Mouse (Mus musculus) midbrain, embryonic 14.5 days (tissue): ENCODE results near the gene Gtf3c1. TPM values are rescaled to one million over a fixed set of nuclear protein-coding genes. Genes with fewer than 3 reads are reported as not detected.

Experiments
- ATAC-seq: fragments of 200-750 bp; cut with Nextera tagmentation; 2 replicates; pipeline ENCODE4 v1.8.0; 2017; ENCODE audit warnings: moderate number of reproducible peaks, moderate library complexity; ENCODE audit not compliant: low FRiP score, low TSS enrichment
- DNase-seq: peaks from one replicate; pipeline ENCODE4 v3.0.0-alpha.2; 2015
- H3K27ac ChIP-seq: fragments of 300-500 bp; sonication (generic); replicated peaks from 2 replicates; pipeline ENCODE4 v1.5.1; 2014; ENCODE audit warnings: mild to moderate bottlenecking, low read depth, low read length, moderate library complexity
- H3K27me3 ChIP-seq: fragments of 300-500 bp; sonication (generic); 2 replicates; pipeline ENCODE4 v1.6.1; 2014; ENCODE audit warnings: low read length, control low read depth, mixed read lengths; ENCODE audit not compliant: control insufficient read depth, insufficient read depth
- H3K36me3 ChIP-seq: fragments of 300-500 bp; sonication (generic); 2 replicates; pipeline ENCODE4 v1.6.1; 2014; ENCODE audit warnings: low read length, control low read depth; ENCODE audit not compliant: control insufficient read depth, insufficient read depth
- H3K4me1 ChIP-seq: fragments of 300-500 bp; sonication (generic); 2 replicates; pipeline ENCODE4 v1.6.1; 2014; ENCODE audit warnings: mild to moderate bottlenecking, antibody characterized with exemption, low read length, control low read depth; ENCODE audit not compliant: control insufficient read depth, insufficient read depth
- H3K4me2 ChIP-seq: fragments of 300-500 bp; sonication (generic); 2 replicates; pipeline ENCODE4 v1.6.1; 2014; ENCODE audit warnings: mild to moderate bottlenecking, low read length, moderate library complexity
- H3K4me3 ChIP-seq: fragments of 300-500 bp; sonication (generic); replicated peaks from 2 replicates; pipeline ENCODE4 v1.5.1; 2014; ENCODE audit warnings: low read depth, low read length
- H3K9ac ChIP-seq: fragments of 300-500 bp; sonication (generic); replicated peaks from 2 replicates; pipeline ENCODE4 v1.6.1; 2014; ENCODE audit warnings: mild to moderate bottlenecking, low read length, moderate library complexity
- H3K9me3 ChIP-seq: fragments of 300-500 bp; sonication (generic); 2 replicates; pipeline ENCODE4 v1.6.1; 2016; ENCODE audit warnings: low read length, control low read depth, mixed read lengths; ENCODE audit not compliant: control insufficient read depth
- WGBS: fragments of 180-500 bp; shearing (Covaris S2); extraction: QIAGEN DNeasy Blood & Tissue Kit; methylation state at CpG from one replicate; pipeline ENCODE4 v1.1.7; 2014; 5-methylcytosine and 5-hydroxymethylcytosine counted together
- polyA plus RNA-seq: library from polyadenylated mRNA; unstranded; fragments of >200 nt; fragmentation: Nextera tagmentation; extraction: Ambion mirVana; gene quantifications from 2 replicates; pipeline ENCODE4 v1.2.1, GENCODE M21; 2014

Gtf3c1 gene
- polyA plus RNA-seq, 1 experiment from 2014 or later: 47.1 TPM

DNA sequence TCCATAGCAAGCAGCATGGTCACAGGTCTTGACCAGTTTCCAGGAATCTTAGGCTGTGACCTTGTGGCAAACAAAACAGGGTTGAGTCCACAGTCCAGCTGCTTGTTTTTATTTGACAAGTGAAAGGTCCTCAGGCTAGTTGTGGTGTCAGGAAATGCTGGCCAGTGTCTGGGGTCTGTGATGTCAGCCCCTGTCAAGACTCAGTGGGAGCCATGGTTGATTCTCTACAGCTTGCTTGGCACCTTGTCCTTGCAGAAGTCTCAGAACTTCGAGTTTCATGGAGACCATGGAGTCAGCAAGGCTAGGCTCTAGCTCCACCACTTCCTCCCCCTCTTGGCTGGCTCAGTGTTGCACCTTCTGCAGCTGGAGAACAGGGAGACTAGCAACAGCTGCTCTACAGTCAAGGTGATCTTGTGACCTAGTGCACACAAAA is 33.7 kb upstream of the Gtf3c1 start:
- Histone ChIP-seq H3K9me3 (no peaks in the 10 kb centered on the region), H3K9ac (no peak overlapping the region), H3K36me3 (no peaks in the 10 kb centered on the region), H3K4me2 (no peak overlapping the region), H3K4me3 (no peak overlapping the region), H3K4me1 (no peaks in the 10 kb centered on the region), H3K27me3 (no peaks in the 10 kb centered on the region), H3K27ac (no peak overlapping the region)
- DNase-seq (no peak), ATAC-seq (no peak)
- 59% methylated on average over 1 of the region's 1 CpGs for WGBS

DNA sequence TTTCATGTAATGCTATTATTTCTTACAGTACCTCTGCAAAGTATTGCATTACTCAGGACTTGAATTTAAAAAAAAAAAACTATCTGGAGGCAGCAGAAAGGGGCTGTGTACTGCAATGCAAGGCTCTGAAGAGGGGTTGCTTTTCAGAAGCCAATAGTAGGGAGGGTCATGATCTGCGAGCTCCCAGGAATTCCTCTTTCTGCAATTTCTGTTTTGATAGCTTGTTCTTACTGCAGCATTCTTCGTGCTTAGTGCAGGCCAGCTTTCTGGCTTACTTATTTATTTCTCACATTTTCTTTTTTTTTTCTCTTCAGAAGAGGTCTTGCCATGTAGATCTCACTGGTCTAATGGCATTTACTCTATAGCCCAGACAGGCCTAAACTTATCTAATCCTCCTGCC is 32.9 kb upstream of the Gtf3c1 start:
- WGBS: 89% methylated on average over 2 of the region's 2 CpGs

DNA sequence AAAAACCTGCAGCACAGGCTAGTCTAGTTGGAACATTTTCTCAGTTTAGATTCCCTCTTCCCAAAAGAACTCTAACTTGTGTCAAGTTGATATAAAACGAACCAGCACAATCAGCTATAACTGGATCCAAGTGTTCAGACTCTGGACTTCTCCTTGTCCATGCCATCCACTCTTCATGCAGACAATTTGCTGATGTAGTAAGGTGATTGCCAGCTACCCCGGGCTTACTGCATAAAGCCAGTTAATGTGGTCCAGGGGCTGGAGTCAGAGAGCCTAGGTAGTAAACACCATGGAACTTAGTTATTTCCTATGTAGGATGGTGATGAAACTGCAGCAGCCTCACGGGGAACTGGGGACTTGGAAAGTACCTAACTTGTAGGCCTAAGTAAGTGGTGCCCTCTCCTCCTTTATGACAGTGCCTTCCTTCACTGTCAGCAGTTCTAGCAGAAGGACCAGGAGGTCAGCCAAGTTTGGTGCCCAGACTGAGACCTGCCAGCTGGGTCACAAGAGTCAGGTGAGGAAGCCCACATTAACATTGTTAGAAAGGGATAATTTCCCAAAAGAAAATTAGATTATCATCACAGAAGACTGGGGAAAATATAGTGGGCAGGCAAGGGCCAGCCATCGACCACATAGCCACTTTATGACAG is 28.9 kb upstream of the Gtf3c1 start:
- no peaks in the 10 kb centered on the region for H3K36me3 ChIP-seq
- no peak overlapping the region for H3K9ac ChIP-seq
- no peak overlapping the region for H3K4me2 ChIP-seq
- 0 out of 2 replicates have a peak, but pooled peaks cover 2% of the 10 kb centered on the region for H3K4me1 ChIP-seq
- H3K27ac ChIP-seq: no peak overlapping the region
- WGBS: 86% methylated on average over 4 of the region's 4 CpGs
- no peak overlapping the region for H3K4me3 ChIP-seq
- H3K9me3 ChIP-seq: no peaks in the 10 kb centered on the region
- no peak for DNase-seq
- ATAC-seq: no peak
- no peaks in the 10 kb centered on the region for H3K27me3 ChIP-seq

More for the DNA sequence above, 32.9 kb upstream of the Gtf3c1 start:
- H3K27me3 ChIP-seq: no peaks in the 10 kb centered on the region
- H3K9ac ChIP-seq: no peak overlapping the region
- no peaks in the 10 kb centered on the region for H3K36me3 ChIP-seq
- H3K27ac ChIP-seq: no peak overlapping the region
- H3K4me1 ChIP-seq: no peaks in the 10 kb centered on the region
- DNase-seq (no peak), ATAC-seq (no peak)
- no peak overlapping the region for H3K4me2 ChIP-seq
- H3K4me3 ChIP-seq: no peak overlapping the region
- no peaks in the 10 kb centered on the region for H3K9me3 ChIP-seq

DNA sequence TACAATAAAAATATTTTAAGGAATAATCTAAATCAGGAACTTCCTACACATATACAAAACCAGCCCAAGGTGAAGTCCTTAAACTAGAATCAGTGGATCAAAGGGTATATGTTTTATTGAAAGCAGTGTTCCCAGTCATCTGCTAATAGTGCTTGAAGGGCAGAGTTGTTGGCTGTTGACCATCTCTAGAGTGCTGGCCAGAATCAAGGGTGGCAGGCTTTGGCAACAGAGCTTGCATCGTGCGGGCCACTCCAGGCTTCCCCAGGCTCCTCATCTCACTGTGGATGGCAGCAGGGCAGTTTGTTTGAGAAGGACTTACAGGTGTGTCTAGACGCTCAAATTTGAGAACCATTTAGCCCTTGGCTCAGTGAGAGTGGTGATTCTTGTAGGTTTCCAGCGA is 26.2 kb upstream of the Gtf3c1 start:
- WGBS: 93% methylated on average over 4 of the region's 4 CpGs
- H3K36me3 ChIP-seq: no peaks in the 10 kb centered on the region
- no peak overlapping the region for H3K27ac ChIP-seq
- H3K4me3 ChIP-seq: no peak overlapping the region
- no peaks in the 10 kb centered on the region for H3K9me3 ChIP-seq
- DNase-seq: no peak
- no peak for ATAC-seq
- H3K4me2 ChIP-seq: no peak overlapping the region
- no peak overlapping the region for H3K9ac ChIP-seq
- no peaks in the 10 kb centered on the region for H3K27me3 ChIP-seq
- 0 out of 2 replicates have a peak, but pooled peaks cover 8% of the 10 kb centered on the region for H3K4me1 ChIP-seq

DNA sequence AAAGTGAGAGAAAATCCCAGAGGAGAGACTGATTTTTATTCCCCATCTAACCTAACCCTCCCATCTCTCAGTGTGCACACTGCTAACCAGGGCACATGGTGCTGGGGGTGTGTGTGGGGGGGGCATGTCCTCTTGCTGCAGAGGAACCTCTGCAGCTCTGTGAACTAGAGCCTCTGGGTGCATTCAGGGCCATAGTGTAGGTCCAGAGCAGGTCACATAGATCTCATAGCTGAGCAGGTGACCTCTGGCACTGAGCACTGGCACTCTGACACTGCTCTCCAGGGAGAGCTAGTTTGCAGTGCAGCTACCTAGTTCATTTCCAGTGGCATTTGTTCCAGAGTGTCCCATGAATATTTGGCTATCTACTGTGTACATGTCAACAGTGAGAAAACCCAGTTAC is 24.1 kb upstream of the Gtf3c1 start:
- DNase-seq: no peak
- ATAC-seq: no peak
- Histone ChIP-seq H3K9ac (no peak overlapping the region), H3K27me3 (no peaks in the 10 kb centered on the region), H3K4me2 (no peak overlapping the region), H3K27ac (no peak overlapping the region), H3K36me3 (no peaks in the 10 kb centered on the region), H3K9me3 (no peaks in the 10 kb centered on the region), H3K4me3 (no peak overlapping the region), H3K4me1 (0 out of 2 replicates have a peak, but pooled peaks cover 8% of the 10 kb centered on the region)

DNA sequence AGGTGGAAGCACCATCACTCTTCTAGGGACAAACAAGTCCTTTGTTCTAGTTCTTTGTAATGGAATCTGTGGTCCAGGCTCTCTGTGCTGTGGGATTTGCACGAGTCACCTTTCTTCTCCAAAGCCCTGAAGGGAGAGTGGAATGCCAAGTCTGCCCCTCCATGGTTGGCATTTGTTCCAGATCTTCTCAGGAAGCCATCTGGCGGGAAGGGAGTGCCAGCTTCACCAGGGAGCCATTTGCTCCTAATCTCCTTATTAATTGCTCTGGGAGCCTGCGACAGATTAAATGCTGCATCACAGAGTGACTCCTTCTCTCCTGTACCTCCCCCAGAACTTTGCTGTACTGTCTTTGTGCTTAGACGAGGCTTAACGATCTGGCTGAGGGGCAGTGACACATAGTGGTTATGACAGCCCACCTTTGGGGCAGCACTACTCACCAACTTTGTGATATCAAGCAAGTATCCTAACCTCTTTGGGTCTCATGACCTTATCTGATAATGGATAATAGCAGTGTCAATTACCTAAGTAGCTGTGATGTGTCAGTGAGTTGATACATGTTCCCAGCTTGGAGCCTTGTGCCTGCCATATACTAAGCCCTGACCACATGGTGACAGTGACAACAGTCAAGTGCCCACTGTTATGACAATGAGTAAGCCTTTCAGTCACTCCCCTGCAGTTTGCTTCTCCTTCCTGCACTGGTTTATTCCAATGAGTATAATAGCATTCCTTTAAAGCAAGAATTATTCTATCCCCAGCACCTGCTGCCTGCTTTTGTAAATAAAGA is 15.8 kb upstream of the Gtf3c1 start:
- peak; percentile 38 for DNase-seq
- Histone ChIP-seq H3K4me3 (no peak overlapping the region), H3K9me3 (no peaks in the 10 kb centered on the region), H3K4me1 (peaks cover 3% of the 10 kb centered on the region; the same call in 1 of the 2 replicates), H3K27me3 (no peaks in the 10 kb centered on the region), H3K27ac (no peak overlapping the region), H3K4me2 (no peak overlapping the region), H3K9ac (no peak overlapping the region), H3K36me3 (no peaks in the 10 kb centered on the region)
- WGBS: 44% methylated on average over 5 of the region's 5 CpGs
- no peak for ATAC-seq

DNA sequence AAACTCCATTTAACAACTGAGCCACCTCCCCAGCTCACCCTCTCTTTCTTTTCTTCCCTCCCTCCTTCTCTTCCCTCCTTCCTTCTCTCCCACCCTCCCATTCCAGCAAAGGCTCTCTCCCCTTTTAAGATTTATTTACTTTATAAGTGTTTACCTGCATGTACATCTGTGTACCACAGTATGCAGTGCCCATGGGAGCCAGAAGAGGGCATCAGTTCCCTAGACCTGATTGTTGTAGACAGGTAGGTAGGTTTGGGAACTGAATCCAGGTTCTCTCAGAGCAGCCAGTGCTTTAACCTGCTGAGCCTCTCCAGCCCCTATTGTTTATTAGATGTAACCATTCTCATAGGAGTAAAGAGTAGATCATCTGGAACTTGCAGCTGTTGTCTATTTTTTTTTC is 14.5 kb upstream of the Gtf3c1 start:
- ATAC-seq (no peak), DNase-seq (no peak)
- Histone ChIP-seq H3K9ac (no peak overlapping the region), H3K9me3 (no peaks in the 10 kb centered on the region), H3K27ac (no peak overlapping the region), H3K4me3 (no peak overlapping the region), H3K4me2 (no peak overlapping the region), H3K4me1 (peaks cover 3% of the 10 kb centered on the region; the same call in 1 of the 2 replicates), H3K27me3 (no peaks in the 10 kb centered on the region), H3K36me3 (no peaks in the 10 kb centered on the region)

DNA sequence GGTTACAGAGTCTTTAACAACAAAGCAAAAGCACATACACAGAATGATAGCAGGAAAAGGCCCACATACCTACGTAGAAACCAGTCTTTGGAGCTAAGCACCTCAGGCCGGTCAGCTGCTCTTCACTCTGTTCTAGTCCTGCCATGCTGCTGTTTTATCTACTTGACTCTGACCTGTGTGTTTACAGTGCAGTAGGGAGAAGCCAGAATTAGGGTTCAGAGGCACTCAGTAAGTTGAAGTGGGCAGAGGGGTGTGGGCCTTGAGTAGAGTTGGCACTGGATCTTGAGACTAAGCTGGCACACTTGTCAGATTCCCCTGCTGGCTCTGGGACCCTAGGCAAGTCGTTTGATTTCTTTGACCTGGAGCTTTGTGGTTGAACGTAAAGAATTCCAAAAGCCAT is 13.5 kb upstream of the Gtf3c1 start:
- no peaks in the 10 kb centered on the region for H3K9me3 ChIP-seq
- H3K4me2 ChIP-seq: no peak overlapping the region
- no peak overlapping the region for H3K9ac ChIP-seq
- ATAC-seq (no peak), DNase-seq (no peak)
- no peaks in the 10 kb centered on the region for H3K36me3 ChIP-seq
- no peaks in the 10 kb centered on the region for H3K27me3 ChIP-seq
- 86% methylated on average over 4 of the region's 4 CpGs for whole genome bisulfite sequencing
- no peak overlapping the region for H3K4me3 ChIP-seq
- no peak overlapping the region for H3K27ac ChIP-seq
- H3K4me1 ChIP-seq: peaks cover 3% of the 10 kb centered on the region; the same call in 1 of the 2 replicates

DNA sequence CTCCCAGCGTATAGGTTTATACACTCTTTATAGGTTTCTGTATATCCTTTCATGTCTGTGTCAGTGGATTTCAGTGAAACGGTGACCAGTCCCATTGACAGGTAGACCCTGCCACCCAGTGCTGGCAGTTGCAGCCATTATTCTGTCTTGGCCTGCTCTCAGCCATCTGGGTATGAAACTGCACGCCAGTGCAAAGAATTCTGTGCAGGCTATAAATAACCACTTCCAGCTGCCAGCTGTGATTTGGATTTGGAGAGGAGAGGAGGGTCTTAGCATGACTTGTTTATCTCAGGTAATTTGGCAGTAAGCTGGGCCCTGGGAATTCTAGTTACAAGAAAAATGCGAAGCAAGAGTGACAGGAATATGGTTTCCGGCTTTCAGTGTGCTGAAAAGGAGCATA is 12.8 kb upstream of the Gtf3c1 start:
- Histone ChIP-seq H3K36me3 (no peaks in the 10 kb centered on the region), H3K9ac (no peak overlapping the region), H3K27ac (no peak overlapping the region), H3K27me3 (no peaks in the 10 kb centered on the region), H3K9me3 (no peaks in the 10 kb centered on the region), H3K4me3 (no peak overlapping the region), H3K4me1 (peaks cover 3% of the 10 kb centered on the region; the same call in 1 of the 2 replicates), H3K4me2 (no peak overlapping the region)
- ATAC-seq (no peak), DNase-seq (no peak)
- 89% methylated on average over 5 of the region's 5 CpGs for WGBS
